8 mouse cellular contexts compared by ENCODE assay signal in genomic region chr10:13982769-13983381, GRCm38 (mm10). TPM values are rescaled to one million over a fixed set of nuclear protein-coding genes. Genes with fewer than 3 reads are reported as not detected.
A peak's percentile ranks its signal among the peaks of the same experiment; 100 is the strongest.
DNase-seq lines count a peak whose midpoint lies in the region; ATAC-seq and TF ChIP-seq lines count a peak whose summit lies in the region.

No protein-coding gene starts in this region.

- H3K4me2 ChIP-seq in hindbrain, postnatal 0 days (ENCODE audit: low read depth, low read length), result peak overlapping the region; percentile 76

- peak overlapping the region; percentile 60 for H3K4me3 ChIP-seq in hindbrain, postnatal 0 days (ENCODE audit: low read length)

- H3K27me3 ChIP-seq in hindbrain, postnatal 0 days (ENCODE audit: insufficient read depth, low read length), result no peaks in the 10 kb centered on the region

- H3K36me3 ChIP-seq in hindbrain, postnatal 0 days (ENCODE audit: insufficient read depth, low read length), result no peaks in the 10 kb centered on the region

- under 1% methylated on average over 33 of the region's 34 CpGs for WGBS in hindbrain, postnatal 0 days

- H3K9me3 ChIP-seq in hindbrain, postnatal 0 days (ENCODE audit: low read length), result no peaks in the 10 kb centered on the region

- H3K4me1 ChIP-seq in hindbrain, postnatal 0 days (ENCODE audit: insufficient read depth, low read length), result no peaks in the 10 kb centered on the region

- no peak for TF ChIP-seq CTCF in hindbrain, postnatal 0 days (IDR thresholded peaks at IDR 0.05; ENCODE audit: low read depth)

- peak; percentile 96 for DNase-seq in T-cell, adult 2 months (ENCODE audit: low spot score)
- peak; percentile 22 to 43 for DNase-seq in cerebellum, postnatal 4 days (ENCODE audit: low spot score in 2 of 2)
- DNase-seq in gastrocnemius, adult 8-10 months (ENCODE audit: low spot score in 2 of 2), result peak; percentile 64 to 70
- DNase-seq in hindbrain, postnatal 0 days (ENCODE audit: low spot score), result peak; percentile 83
- peak; percentile 33 to 73 for DNase-seq in left cerebral cortex, adult 9 months (ENCODE audit: low spot score in 2 of 2)
- DNase-seq in retina, postnatal 7 days (ENCODE audit: low read depth, low spot score), result peak; percentile 44
- DNase-seq in urinary bladder, adult 18-20 months (ENCODE audit: low spot score in 2 of 2), result peak; percentile 61 to 64

- H3K9ac ChIP-seq in hindbrain, postnatal 0 days (replicated peaks; ENCODE audit: low read length), result peak overlapping the region; percentile 56

- peak overlapping the region; percentile 83 for H3K27ac ChIP-seq in hindbrain, postnatal 0 days

- peak; percentile 96 for ATAC-seq in hindbrain, postnatal 0 days
- ATAC-seq in megakaryocyte, adult 5-6 weeks (ENCODE audit: poor library complexity, severe bottlenecking), result peak; percentile 93

RNA-seq across cellular contexts. Expression of gene Hivep2, which starts 17.0 kb away (rescaled TPM):
- 10 to 100 TPM; 41.4 to 60.4 (median 54.1) TPM for total RNA-seq in gastrocnemius, adult 8-10 months (2022)
- 43.5 and 45.8 TPM in 2 replicates for total RNA-seq in hindbrain, postnatal 0 days (2014; rRNA removed)
- 11.8 and 13.6 TPM in 2 replicates for polyA plus RNA-seq in hindbrain, postnatal 0 days (2015; fragmentation: Nextera tagmentation; extraction: Ambion mirVana)
- 3.4 and 5.2 TPM in 2 replicates for total RNA-seq in megakaryocyte, adult 5-6 weeks (2015)
- total RNA-seq in megakaryocyte, adult 5-6 weeks (2017), result 1.7 and 2.0 TPM in 2 replicates

Comparison
In these comparisons a context has a peak if more than half of its experiments do, and no peak if none do; other contexts are left out.
1. Peak in every context shown above with its lines: DNase-seq, ATAC-seq, H3K4me3 ChIP-seq and H3K27ac ChIP-seq.
2. DNase-seq: peak in every context shown above with its lines; median percentile 96 in T-cell, adult 2 months; 83 in hindbrain, postnatal 0 days; 67 in gastrocnemius, adult 8-10 months; 62 in urinary bladder, adult 18-20 months; 53 in left cerebral cortex, adult 9 months; 44 in retina, postnatal 7 days; 32 in cerebellum, postnatal 4 days.